In the genomic region with DNA sequence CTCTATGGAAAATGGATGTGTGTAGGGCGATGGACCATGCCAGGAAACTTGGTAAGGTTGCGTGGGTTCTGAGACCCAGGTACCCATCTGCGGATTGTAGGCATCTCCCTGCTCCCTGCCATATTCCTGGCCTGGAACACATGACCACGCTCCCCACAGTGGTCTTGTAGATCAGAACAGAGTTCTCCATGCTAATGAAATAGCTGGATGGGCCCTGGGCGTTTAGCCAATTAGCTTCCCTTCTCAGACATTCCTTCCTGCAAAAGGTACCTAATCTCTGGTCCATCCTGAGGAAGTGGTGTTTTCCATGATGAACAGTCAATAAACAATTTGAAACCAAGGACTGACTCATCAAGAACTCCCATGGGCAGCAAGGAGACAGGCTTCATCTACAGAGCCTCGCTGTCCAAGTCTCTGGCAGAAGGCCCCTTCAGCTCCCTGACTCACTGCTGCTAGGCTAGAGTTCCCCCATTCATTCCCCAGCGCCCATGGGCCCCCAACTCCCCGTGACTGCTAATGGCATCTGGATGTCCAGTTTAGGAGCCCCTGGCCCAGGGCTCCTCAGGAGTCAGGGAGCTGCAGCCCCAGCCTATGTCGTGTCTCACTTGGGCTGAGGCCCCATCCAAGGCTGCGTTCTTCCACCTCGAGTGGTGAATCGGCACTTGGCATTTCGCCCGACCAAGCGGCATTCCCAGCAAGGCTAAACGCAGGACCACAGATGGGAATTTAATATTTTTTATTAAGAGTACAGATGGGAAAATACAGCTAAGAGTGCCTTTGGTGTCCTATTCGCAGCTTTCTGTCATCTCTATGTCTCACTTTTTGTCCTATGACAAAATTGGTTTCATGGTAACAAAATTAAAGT, we compare ENCODE assay signal across 12 mouse cellular contexts. TPM values are rescaled to one million over a fixed set of nuclear protein-coding genes. Genes with fewer than 3 reads are reported as not detected.
DNase-seq lines count a peak whose midpoint lies in the region; ATAC-seq lines count a peak whose summit lies in the region.
"Had no signal": no experiment of that assay in that cellular context is flagged by ENCODE, and none has a peak within 500 bp of the region (broad histone marks: within the 10 kb centered on the region; RNA-seq: fewer than 3 reads in every experiment).

No protein-coding gene starts in this region.

- H3K36me3 ChIP-seq in heart, embryonic 15.5 days: peaks cover 47% of the 10 kb centered on the region

- H3K4me3 ChIP-seq in heart, embryonic 15.5 days: no peak overlapping the region
- H3K4me3 ChIP-seq: erythroblast, embryonic 14.5 days; kidney, embryonic 15.5 days; liver, embryonic 13.5 days had no signal

- H3K9me3 ChIP-seq in heart, embryonic 15.5 days (replicated peaks): no peaks in the 10 kb centered on the region

- WGBS in heart, embryonic 15.5 days: 93% methylated on average over 17 of the region's 17 CpGs

- no peak overlapping the region for H3K27ac ChIP-seq in heart, embryonic 15.5 days
- H3K27ac ChIP-seq: kidney, embryonic 15.5 days; liver, embryonic 13.5 days had no signal

- H3K4me2 ChIP-seq in heart, embryonic 15.5 days: no peak overlapping the region
- H3K4me2 ChIP-seq: kidney, embryonic 15.5 days; liver, embryonic 13.5 days had no signal

- no peaks in the 10 kb centered on the region for H3K27me3 ChIP-seq in heart, embryonic 15.5 days
- H3K27me3 ChIP-seq: kidney, embryonic 15.5 days; liver, embryonic 13.5 days had no signal

- intact Hi-C loops in heart, postnatal 14 days (cut with DNase I): loop anchor here (5.0 kb wide), 1 partner anchor 189 kb away; no protein-coding TSS in a partner anchor

- no peaks in the 10 kb centered on the region for H3K4me1 ChIP-seq in heart, embryonic 15.5 days (replicated peaks)
- H3K4me1 ChIP-seq: kidney, embryonic 15.5 days; liver, embryonic 13.5 days had no signal

- no peak overlapping the region for H3K9ac ChIP-seq in heart, embryonic 15.5 days
- H3K9ac ChIP-seq: kidney, embryonic 15.5 days; liver, embryonic 13.5 days had no signal

- ATAC-seq in heart, embryonic 15.5 days (replicated peaks; ENCODE audit: insufficient number of reproducible peaks, insufficient read depth, low FRiP score, low read depth): peak; percentile 22; the same call in 1 of the 2 replicates
- ATAC-seq: activated CD4-positive, CD25-positive, alpha-beta regulatory T cell, adult 4 months had no signal

- DNase-seq in heart, postnatal 14 days: no peak
- DNase-seq in right cerebral cortex, postnatal 4 days: peak; percentile 38
- DNase-seq in right cerebral cortex, adult 2 months (ENCODE audit: low spot score in 2 of 2): no peak
- peak; percentile 31 to 52 for DNase-seq in adrenal gland, postnatal 4 days (ENCODE audit: low spot score in 2 of 2)
- no peak for DNase-seq in T-cell, adult 2 months (ENCODE audit: low spot score)
- no peak for DNase-seq in c-Kit-positive CD71-positive TER-119-positive erythroid progenitor cells, embryonic 14.5 days (ENCODE audit: low spot score)
- DNase-seq: liver, embryonic 13.5 days; lung, postnatal 4 days had no signal

RNA-seq across cellular contexts. Expression of gene Plbd1, which starts 50.1 kb away (rescaled TPM):
- polyA plus RNA-seq in heart, embryonic 15.5 days (2015; fragmentation: Nextera tagmentation; extraction: Ambion mirVana): 4.8 and 5.6 TPM in 2 replicates
- 10 to 100 TPM; 30.5 to 34.4 TPM for total RNA-seq in heart, postnatal 14 days (2021)
- total RNA-seq in adrenal gland, postnatal 4 days (2021): 10 to 100 TPM; 36.6 to 51.5 TPM

Comparison
In these comparisons a context has a peak if more than half of its experiments do, and no peak if none do; other contexts are left out.
1. DNase-seq: peak in right cerebral cortex, postnatal 4 days (single experiment) and adrenal gland, postnatal 4 days (2 of 2); none in heart, postnatal 14 days (0 of 2), right cerebral cortex, adult 2 months (0 of 2), T-cell, adult 2 months (single experiment) and c-Kit-positive CD71-positive TER-119-positive erythroid progenitor cells, embryonic 14.5 days (single experiment).